Mouse (Mus musculus) left cerebral cortex, adult 8-10 months (tissue): ENCODE measurements around the gene Rnf6. TPM values are rescaled to one million over a fixed set of nuclear protein-coding genes. Genes with fewer than 3 reads are reported as not detected.

Experiments used
- total RNA-seq, 4 experiments: library from RNA; stranded (reverse); gene quantifications; 2 replicates each; pipeline ENCODE4 v1.2.4; 2022

Gene Rnf6
- total RNA-seq, 4 experiments from 2014 or later, result 57.3 to 70.0 (median 62.7) TPM

Other genes starting within 250 kb of the Rnf6 start
- gene Cyp3a25, start 211.9 kb downstream of the Rnf6 start, total RNA-seq, result not detected
- gene Cyp3a59, start 142.3 kb downstream of the Rnf6 start, total RNA-seq, result not detected
- gene Gm5565, start 61.0 kb downstream of the Rnf6 start, total RNA-seq, result not detected
- gene Gm6309, start 50.8 kb downstream of the Rnf6 start, total RNA-seq, result not detected
- gene 1700001J03Rik, start 36.3 kb downstream of the Rnf6 start, total RNA-seq, result 1 to 10 TPM; 1.2 to 1.8 (median 1.4) TPM
- 10 to 100 TPM; 37.6 to 39.9 (median 39.3) TPM for gene Cdk8, start 9.7 kb upstream of the Rnf6 start, total RNA-seq
- gene Wasf3, start 163.4 kb upstream of the Rnf6 start, total RNA-seq, result 10 to 100 TPM; 88.1 to 97.5 (median 90.3) TPM